Mouse (Mus musculus) left cerebral cortex, postnatal 4 days (tissue): ENCODE data around the gene Zfp566. TPM values are rescaled to one million over a fixed set of nuclear protein-coding genes. Genes with fewer than 3 reads are reported as not detected.
"Not testable (repeated sequence)": the region's sequence is repeated elsewhere in the genome, so short reads cannot be mapped to it uniquely, and the experiment has no call there.

Source experiments
- DNase-seq: peaks from one replicate; pipeline ENCODE4 v3.0.0-alpha.2; 2022
- intact Hi-C: fragments of 180-260 bp; cut with DNase I; formaldehyde crosslinking; loops from one replicate; pipeline ENCODE4 v1.15.1; 2025
- total RNA-seq, 2 experiments: library from RNA; stranded (reverse); gene quantifications; 2 replicates each; pipeline ENCODE4 v1.2.3; 2021

Gene Zfp566
- total RNA-seq: 10 to 100 TPM; 12.9 to 17.3 TPM

GRCm38 (mm10) chr7:30090092-30090969 lies at the start of gene Zfp566, which contains the start of gene Gm26920:
Gene Zfp566, minus strand, starts transcription at chr7:30090527.
Gene Gm26920, minus strand, starts transcription at chr7:30090410.
- intact Hi-C loops: no loop called here
- peak; percentile 97 for DNase-seq

- no peak for DNase-seq
- intact Hi-C loops: no loop called here
Observed at GRCm38 (mm10) chr7:30136826-30137225, 46.5 kb upstream of the Zfp566 start.

DNA sequence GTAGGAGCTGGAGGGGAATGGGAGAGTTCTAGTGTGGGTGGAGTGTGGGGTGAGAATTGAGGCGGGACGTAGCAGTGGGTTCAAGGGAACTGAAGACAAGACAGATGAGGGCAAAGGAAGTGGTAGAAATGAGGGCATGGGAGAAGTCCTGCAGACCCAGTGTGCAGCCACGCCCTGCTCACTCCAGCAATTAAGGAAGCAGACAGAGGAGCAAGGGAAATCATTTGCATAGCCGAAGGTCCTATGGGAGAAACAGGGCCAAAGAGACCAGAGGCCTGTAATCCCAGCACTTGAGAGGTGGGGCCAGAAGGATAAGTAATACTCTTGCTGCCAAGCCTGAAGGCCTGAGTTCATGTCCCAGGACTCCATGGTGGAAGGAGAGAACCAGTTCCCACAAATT lies 42.1 kb upstream of the Zfp566 start:
- intact Hi-C loops: no loop called here
- DNase-seq: no peak

DNA sequence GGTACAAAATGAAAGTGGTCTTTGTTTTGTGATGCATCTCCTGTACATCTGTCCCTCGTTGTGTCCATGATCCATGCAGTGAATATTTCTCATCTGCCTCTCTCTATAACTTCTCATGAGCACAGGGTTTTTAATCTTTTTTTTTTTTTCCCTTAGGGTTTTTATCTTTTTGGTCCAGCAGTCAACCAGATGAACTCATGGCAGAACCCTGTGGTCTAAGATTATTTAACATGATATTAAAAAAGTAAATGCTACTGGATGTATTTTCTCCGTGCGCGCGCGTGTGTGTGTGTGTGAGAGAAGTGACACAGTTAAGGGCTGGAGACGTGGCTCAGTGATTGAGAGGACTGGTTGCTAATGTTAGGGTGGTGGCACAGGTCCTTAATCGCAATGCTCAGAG lies 39.6 kb upstream of the Zfp566 start:
- no peak for DNase-seq
- intact Hi-C loops: no loop called here

DNA sequence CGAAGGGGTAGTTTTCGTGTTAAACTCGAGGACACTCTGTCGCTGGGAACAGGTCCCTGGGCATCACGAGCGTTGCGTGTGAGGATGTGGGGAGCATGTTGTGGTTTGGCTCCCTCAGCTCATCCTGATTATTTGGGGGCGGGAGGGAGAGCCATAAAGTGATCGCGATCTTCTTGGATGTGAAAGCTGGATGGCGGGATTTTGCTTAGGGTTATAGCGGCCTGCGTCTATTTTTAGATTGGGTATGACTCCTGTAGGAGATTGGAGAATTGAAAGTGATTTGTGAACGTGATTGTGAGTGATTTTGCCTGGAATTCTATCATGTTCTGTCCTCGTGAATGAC lies 31.8 kb upstream of the Zfp566 start:
- intact Hi-C loops: no loop called here
- no peak for DNase-seq

- peak; percentile 94 for DNase-seq
- intact Hi-C loops: no loop called here
Observed at GRCm38 (mm10) chr7:30121308-30122187, 31.2 kb upstream of the Zfp566 start, which contains the start of gene Zfp382. Gene Zfp382, plus strand, starts transcription at chr7:30121942.

DNA sequence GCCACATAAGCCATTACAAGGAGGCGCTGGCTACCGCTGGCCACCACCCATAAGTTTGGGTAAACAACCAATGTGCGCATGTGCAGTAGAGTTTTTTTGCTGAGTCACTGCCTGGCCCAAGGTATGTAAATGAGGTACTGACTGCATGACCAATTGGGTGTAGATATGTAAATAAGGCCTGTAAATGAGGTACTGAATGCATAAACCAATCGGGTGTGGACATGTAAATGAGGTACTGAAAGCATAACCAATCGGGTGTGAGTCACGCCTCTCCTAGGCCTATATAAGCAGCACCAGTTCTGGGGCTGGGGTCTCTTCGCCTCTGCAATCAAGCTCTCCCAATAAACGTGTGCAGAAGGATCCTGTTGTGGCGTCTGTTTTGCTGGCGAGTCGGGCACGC lies 27.6 kb upstream of the Zfp566 start:
- intact Hi-C loops: not testable (repeated sequence)

DNA sequence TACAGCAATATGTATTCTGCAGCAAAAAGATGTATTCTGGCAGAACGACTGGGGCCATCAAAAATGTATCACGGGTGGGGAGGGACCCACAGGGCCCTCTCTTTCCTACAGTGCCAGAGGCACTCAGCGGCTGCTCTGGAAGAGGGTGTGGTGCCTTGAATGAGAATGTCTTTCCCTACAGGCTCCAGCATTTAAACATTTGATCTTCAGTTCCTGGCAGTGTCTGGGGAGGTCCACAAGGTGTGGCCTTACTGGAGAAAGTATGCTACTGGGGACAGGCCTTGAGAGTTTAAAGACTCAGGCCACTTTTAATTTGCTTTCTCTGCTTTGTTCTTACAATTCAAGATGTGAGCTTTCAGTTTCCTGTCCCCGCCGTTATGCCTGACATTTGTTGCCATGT lies 25.7 kb upstream of the Zfp566 start:
- intact Hi-C loops: no loop called here
- DNase-seq: no peak

More for the DNA sequence above, 27.6 kb upstream of the Zfp566 start:
- DNase-seq: not testable (repeated sequence)

DNA sequence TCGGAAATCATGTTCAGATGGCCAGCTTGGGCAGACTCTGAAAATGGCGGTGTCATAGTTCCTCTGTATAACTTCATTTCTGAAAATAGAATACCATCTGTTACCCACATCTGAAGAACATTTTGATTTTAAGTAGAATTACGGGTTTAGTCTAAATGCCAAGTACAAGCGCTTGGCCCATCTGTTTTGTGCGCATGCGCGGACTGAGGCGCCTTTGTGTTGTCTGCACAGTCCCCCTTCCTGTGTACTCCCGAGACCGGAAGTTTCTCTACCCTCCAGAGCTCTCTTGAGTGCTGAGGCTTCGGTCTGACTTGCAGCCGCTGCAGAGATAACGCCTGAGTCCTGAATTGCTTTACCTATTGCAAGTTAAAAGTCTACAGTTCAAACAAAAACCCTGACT lies 9.0 kb upstream of the Zfp566 start:
- DNase-seq: no peak
- intact Hi-C loops: no loop called here

GRCm38 (mm10) chr7:30095551-30096125 lies 5.3 kb upstream of the Zfp566 start:
- intact Hi-C loops: no loop called here
- no peak for DNase-seq

- intact Hi-C loops: no loop called here
- DNase-seq: peak; percentile 95
Observed at GRCm38 (mm10) chr7:30094646-30095429, 4.5 kb upstream of the Zfp566 start, which contains the start of gene Zfp260. Gene Zfp260, plus strand, starts transcription at chr7:30094777.

- no peak for DNase-seq
- intact Hi-C loops: no loop called here
Observed at GRCm38 (mm10) chr7:30093918-30094415, 3.6 kb upstream of the Zfp566 start.

GRCm38 (mm10) chr7:30092666-30093065 lies 2.3 kb upstream of the Zfp566 start:
- no peak for DNase-seq
- intact Hi-C loops: no loop called here

DNA sequence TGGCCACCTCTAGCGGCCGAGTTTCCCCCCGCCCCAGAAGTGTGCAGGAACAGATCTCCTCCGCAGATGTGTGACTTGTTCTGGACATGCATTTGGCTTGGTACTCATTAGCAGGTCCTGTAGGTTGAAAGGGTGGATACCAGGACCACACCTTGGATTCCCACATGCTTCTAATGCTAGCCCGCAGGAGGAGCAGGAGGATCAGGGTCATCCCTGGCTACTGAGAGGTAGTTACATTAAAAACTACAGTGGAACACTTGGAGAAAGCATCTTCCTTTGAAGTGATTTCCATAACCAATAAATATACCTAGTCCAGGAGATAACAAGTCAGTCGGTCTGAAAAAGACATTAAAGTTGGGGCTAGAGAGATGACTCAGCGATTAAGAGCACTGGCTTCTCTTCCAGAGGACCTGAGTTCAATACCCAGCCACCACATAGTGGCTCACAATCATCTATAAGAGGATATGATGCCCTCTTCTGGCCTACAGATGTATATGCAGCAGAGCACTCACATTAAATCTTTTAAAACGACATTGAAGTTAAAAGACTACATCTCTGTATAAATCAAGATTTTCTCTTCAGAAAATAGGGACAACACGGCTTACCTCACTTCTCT lies 751 bp upstream of the Zfp566 start:
- intact Hi-C loops: no loop called here
- no peak for DNase-seq

DNA sequence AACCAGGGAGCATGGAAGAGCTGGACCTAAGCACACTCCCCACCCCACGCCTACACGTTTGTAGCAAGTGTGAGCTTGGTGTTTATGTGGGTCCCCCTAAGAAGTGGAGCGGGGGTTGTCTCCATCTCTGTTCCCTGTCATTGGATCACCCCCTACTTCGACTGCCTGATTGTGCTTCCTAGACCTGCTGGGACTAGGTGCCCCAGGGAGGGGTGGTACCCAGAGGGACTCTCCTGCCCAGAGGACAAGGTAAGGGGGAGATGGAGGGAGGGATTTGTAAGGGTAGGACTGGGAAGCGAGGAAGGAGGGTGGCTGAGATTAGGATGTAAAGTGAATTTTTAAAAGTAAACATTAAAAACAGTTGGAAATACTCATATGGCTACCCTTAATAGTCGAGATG lies 922 bp downstream of the Zfp566 start:
- intact Hi-C loops: no loop called here

DNA sequence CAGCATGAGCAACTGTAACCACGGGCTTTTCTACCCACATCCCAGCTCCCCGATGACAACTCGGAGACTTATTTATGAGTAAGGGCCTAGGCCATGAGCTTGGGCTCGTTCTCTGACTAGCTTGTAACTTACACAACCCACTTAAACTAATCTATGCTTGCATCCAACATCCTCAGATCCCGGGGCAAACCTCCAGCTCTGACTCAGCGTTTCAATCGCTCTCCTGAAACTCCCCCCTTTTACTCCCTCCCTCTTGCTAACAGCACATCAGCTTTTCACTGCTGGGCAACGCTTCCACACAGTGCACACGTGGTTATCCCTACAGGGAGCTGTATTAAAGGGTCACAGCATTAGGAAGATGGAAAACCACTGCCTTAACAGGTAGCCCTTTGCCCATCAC lies 3.8 kb downstream of the Zfp566 start:
- intact Hi-C loops: no loop called here

More for the DNA sequence above, 922 bp downstream of the Zfp566 start:
- DNase-seq: no peak

DNA sequence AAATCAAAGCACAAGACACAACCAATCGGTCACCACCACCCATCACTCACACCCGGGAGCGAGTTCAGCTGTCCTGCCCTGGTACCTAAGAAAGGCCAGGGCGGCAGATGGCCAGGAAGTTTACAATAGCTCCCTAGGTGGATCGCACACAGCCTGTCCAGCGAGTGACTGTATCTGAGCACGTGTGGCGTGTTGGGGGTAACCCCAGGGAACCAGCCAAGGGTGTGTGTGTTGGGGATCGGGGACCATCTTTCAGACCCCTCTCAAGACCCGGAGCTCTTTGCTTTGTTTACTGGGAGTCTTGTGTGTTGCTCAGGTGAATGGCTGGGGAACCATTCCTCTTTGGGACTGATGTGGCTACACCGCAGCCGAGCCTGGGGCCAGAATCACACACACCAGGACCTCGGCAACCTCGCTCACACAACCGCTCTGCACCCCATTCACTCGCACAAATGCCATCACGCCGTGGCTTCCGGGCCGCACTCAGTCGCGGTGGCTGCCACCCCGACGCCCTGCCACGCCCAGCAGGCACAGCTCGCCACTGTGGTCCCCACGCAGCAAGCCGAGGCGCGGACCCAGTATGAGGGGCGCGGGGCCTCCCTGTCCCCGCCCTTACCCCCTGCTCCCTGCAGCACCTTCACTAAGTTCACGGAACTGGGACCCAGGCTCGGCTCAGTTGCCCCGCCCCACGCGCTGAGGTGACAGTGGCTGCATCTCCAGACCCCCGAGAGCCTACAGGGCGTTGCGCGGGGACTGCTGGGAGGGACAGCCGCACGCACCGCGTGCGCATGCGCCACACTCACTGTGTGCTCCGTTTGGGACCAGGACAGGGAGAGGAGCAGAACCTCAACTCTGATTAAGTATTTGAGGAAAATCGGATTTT lies 17.9 kb downstream of the Zfp566 start, which contains the start of gene Zfp82:
Gene Zfp82 (minus strand): TSS at position 755 of the 883 bp plus-strand sequence.
- peak; percentile 89 for DNase-seq
- intact Hi-C loops: no loop called here

More for the DNA sequence above, 3.8 kb downstream of the Zfp566 start:
- DNase-seq: no peak

DNA sequence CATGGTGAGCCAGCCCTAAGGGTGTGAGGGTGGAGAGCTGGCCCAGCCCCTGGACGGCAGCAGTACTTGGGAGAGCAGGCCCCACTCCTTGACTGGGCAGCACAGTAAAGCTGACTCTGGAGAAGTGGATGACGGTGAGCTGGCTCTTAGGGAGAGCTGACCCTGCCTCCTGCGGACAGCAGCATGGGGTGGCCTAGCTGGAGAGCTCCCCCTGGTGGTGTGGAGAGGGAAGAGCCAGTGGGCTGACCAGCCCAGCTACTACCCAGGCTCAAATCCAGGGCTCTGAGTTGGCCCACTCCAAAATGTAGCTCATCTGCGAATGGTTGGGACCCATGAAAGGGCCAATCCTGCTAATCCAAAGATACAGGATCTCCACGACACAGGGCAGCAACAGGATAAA lies 25.7 kb downstream of the Zfp566 start:
- no peak for DNase-seq
- intact Hi-C loops: loop anchor here (10.0 kb wide), 1 partner anchor 50 kb away; no protein-coding TSS in a partner anchor
